Mouse (Mus musculus) midbrain, embryonic 15.5 days (tissue): ENCODE measurements at regions not wholly inside any gene's neighbourhood (a gene's known extent, or its start where the extent isn't known, plus 50 kb on each side); places are given as distances from the start of the nearest gene placed in this dataset.
A peak's percentile ranks its signal among the peaks of the same experiment; 100 is the strongest.

Experiments used
- ATAC-seq: fragments of 200-750 bp; cut with Nextera tagmentation; replicated peaks from 2 replicates; pipeline ENCODE4 v1.8.0; 2017; ENCODE audit warnings: moderate TSS enrichment
- H3K27ac ChIP-seq: fragments of 300-500 bp; sonication (generic); 2 replicates; pipeline ENCODE4 v1.5.1; 2015; ENCODE audit warnings: mild to moderate bottlenecking, inconsistent platforms
- H3K27me3 ChIP-seq: fragments of 300-500 bp; sonication (generic); replicated peaks from 2 replicates; pipeline ENCODE4 v1.6.1; 2015; ENCODE audit warnings: inconsistent platforms
- H3K36me3 ChIP-seq: fragments of 300-500 bp; sonication (generic); replicated peaks from 2 replicates; pipeline ENCODE4 v1.6.1; 2015; ENCODE audit warnings: inconsistent platforms
- H3K4me1 ChIP-seq: fragments of 300-500 bp; sonication (generic); 2 replicates; pipeline ENCODE4 v1.6.1; 2015; ENCODE audit warnings: inconsistent platforms
- H3K4me2 ChIP-seq: fragments of 300-500 bp; sonication (generic); 2 replicates; pipeline ENCODE4 v1.6.1; 2015; ENCODE audit warnings: inconsistent platforms, mild to moderate bottlenecking, moderate library complexity
- H3K4me3 ChIP-seq: fragments of 300-500 bp; sonication (generic); 2 replicates; pipeline ENCODE4 v1.5.1; 2015; ENCODE audit warnings: mild to moderate bottlenecking, inconsistent platforms
- H3K9ac ChIP-seq: fragments of 300-500 bp; sonication (generic); 2 replicates; pipeline ENCODE4 v1.6.1; 2015; ENCODE audit warnings: mild to moderate bottlenecking, inconsistent platforms
- H3K9me3 ChIP-seq: fragments of 300-500 bp; sonication (generic); 2 replicates; pipeline ENCODE4 v1.6.1; 2016; ENCODE audit warnings: inconsistent platforms
- WGBS: fragments of 180-500 bp; shearing (Covaris S2); methylation state at CpG from one replicate; pipeline ENCODE4 v1.1.7; 2015; ENCODE audit warnings: mixed read lengths; 5-methylcytosine and 5-hydroxymethylcytosine counted together

- no peak overlapping the region for H3K27ac ChIP-seq
- H3K27me3 ChIP-seq = no peaks in the 10 kb centered on the region
- no peaks in the 10 kb centered on the region for H3K9me3 ChIP-seq
- no peak for ATAC-seq
- 71% methylated on average over 3 of the region's 3 CpGs for WGBS
- H3K4me3 ChIP-seq = no peak overlapping the region
- no peaks in the 10 kb centered on the region for H3K36me3 ChIP-seq
- no peak overlapping the region for H3K9ac ChIP-seq
- H3K4me2 ChIP-seq = no peak overlapping the region
- no peaks in the 10 kb centered on the region for H3K4me1 ChIP-seq
Measured at GRCm38 (mm10) chr17:89592826-89593225, 317.4 kb downstream of the Gm10184 start.

GRCm38 (mm10) chr17:89559506-89559905 lies 350.7 kb downstream of the Gm10184 start:
- Histone ChIP-seq H3K36me3 (no peaks in the 10 kb centered on the region), H3K4me3 (no peak overlapping the region), H3K4me2 (no peak overlapping the region), H3K27ac (no peak overlapping the region), H3K27me3 (no peaks in the 10 kb centered on the region), H3K4me1 (no peaks in the 10 kb centered on the region), H3K9me3 (no peaks in the 10 kb centered on the region), H3K9ac (no peak overlapping the region)
- ATAC-seq = 0 out of 2 replicates have a peak, but pooled peaks have one; percentile 52

GRCm38 (mm10) chr17:89554754-89555153 lies 354.3 kb upstream of the Fshr start:
- Histone ChIP-seq H3K4me1 (no peaks in the 10 kb centered on the region), H3K9me3 (no peaks in the 10 kb centered on the region), H3K9ac (no peak overlapping the region), H3K27me3 (no peaks in the 10 kb centered on the region), H3K27ac (no peak overlapping the region), H3K4me2 (no peak overlapping the region), H3K4me3 (no peak overlapping the region), H3K36me3 (no peaks in the 10 kb centered on the region)
- no peak for ATAC-seq
- 70% methylated on average over 1 of the region's 1 CpGs for WGBS

- H3K9ac ChIP-seq = no peak overlapping the region
- 0 out of 2 replicates have a peak, but pooled peaks have one; percentile 39 for ATAC-seq
- H3K9me3 ChIP-seq = no peaks in the 10 kb centered on the region
- H3K4me2 ChIP-seq = no peak overlapping the region
- no peaks in the 10 kb centered on the region for H3K4me1 ChIP-seq
- H3K4me3 ChIP-seq = no peak overlapping the region
- WGBS = 34% methylated on average over 3 of the region's 3 CpGs
- no peak overlapping the region for H3K27ac ChIP-seq
- H3K36me3 ChIP-seq = no peaks in the 10 kb centered on the region
- no peaks in the 10 kb centered on the region for H3K27me3 ChIP-seq
Measured at GRCm38 (mm10) chr17:89553597-89553996, 353.1 kb upstream of the Fshr start.

GRCm38 (mm10) chr17:89550758-89551157 lies 350.3 kb upstream of the Fshr start:
- 80% methylated on average over 3 of the region's 3 CpGs for WGBS
- no peak overlapping the region for H3K4me2 ChIP-seq
- no peaks in the 10 kb centered on the region for H3K4me1 ChIP-seq
- H3K9me3 ChIP-seq = no peaks in the 10 kb centered on the region
- H3K27me3 ChIP-seq = no peaks in the 10 kb centered on the region
- 0 out of 2 replicates have a peak, but pooled peaks have one; percentile 54 for ATAC-seq
- H3K4me3 ChIP-seq = no peak overlapping the region
- no peak overlapping the region for H3K9ac ChIP-seq
- no peak overlapping the region for H3K27ac ChIP-seq
- H3K36me3 ChIP-seq = no peaks in the 10 kb centered on the region

- Histone ChIP-seq H3K9me3 (no peaks in the 10 kb centered on the region), H3K4me1 (no peaks in the 10 kb centered on the region), H3K9ac (no peak overlapping the region), H3K36me3 (no peaks in the 10 kb centered on the region), H3K27me3 (no peaks in the 10 kb centered on the region), H3K4me3 (no peak overlapping the region), H3K4me2 (no peak overlapping the region), H3K27ac (no peak overlapping the region)
- ATAC-seq = no peak
- WGBS = 71% methylated on average over 4 of the region's 4 CpGs
Measured at GRCm38 (mm10) chr17:89521912-89522311, 321.4 kb upstream of the Fshr start.

- H3K4me3 ChIP-seq = no peak overlapping the region
- 83% methylated on average over 2 of the region's 2 CpGs for WGBS
- H3K4me2 ChIP-seq = no peak overlapping the region
- no peaks in the 10 kb centered on the region for H3K4me1 ChIP-seq
- ATAC-seq = no peak
- no peak overlapping the region for H3K27ac ChIP-seq
- H3K27me3 ChIP-seq = no peaks in the 10 kb centered on the region
- H3K9ac ChIP-seq = no peak overlapping the region
- no peaks in the 10 kb centered on the region for H3K9me3 ChIP-seq
- no peaks in the 10 kb centered on the region for H3K36me3 ChIP-seq
Measured at GRCm38 (mm10) chr17:89519413-89519812, 318.9 kb upstream of the Fshr start.

GRCm38 (mm10) chr17:89505288-89505687 lies 304.8 kb upstream of the Fshr start:
- no peaks in the 10 kb centered on the region for H3K27me3 ChIP-seq
- H3K4me2 ChIP-seq = no peak overlapping the region
- H3K9me3 ChIP-seq = no peaks in the 10 kb centered on the region
- WGBS = 85% methylated on average over 3 of the region's 3 CpGs
- ATAC-seq = no peak
- no peak overlapping the region for H3K4me3 ChIP-seq
- H3K27ac ChIP-seq = no peak overlapping the region
- H3K36me3 ChIP-seq = no peaks in the 10 kb centered on the region
- no peak overlapping the region for H3K9ac ChIP-seq
- H3K4me1 ChIP-seq = no peaks in the 10 kb centered on the region

GRCm38 (mm10) chr17:89493547-89493946 lies 293.1 kb upstream of the Fshr start:
- WGBS = 73% methylated on average over 2 of the region's 2 CpGs
- H3K27me3 ChIP-seq = no peaks in the 10 kb centered on the region
- H3K4me3 ChIP-seq = no peak overlapping the region
- no peaks in the 10 kb centered on the region for H3K9me3 ChIP-seq
- H3K4me2 ChIP-seq = no peak overlapping the region
- H3K36me3 ChIP-seq = no peaks in the 10 kb centered on the region
- H3K9ac ChIP-seq = no peak overlapping the region
- no peaks in the 10 kb centered on the region for H3K4me1 ChIP-seq
- H3K27ac ChIP-seq = no peak overlapping the region
- no peak for ATAC-seq

- no peaks in the 10 kb centered on the region for H3K4me1 ChIP-seq
- no peak overlapping the region for H3K4me2 ChIP-seq
- no peak overlapping the region for H3K27ac ChIP-seq
- no peak for ATAC-seq
- H3K9me3 ChIP-seq = no peaks in the 10 kb centered on the region
- no peak overlapping the region for H3K4me3 ChIP-seq
- no peak overlapping the region for H3K9ac ChIP-seq
- H3K27me3 ChIP-seq = no peaks in the 10 kb centered on the region
- no peaks in the 10 kb centered on the region for H3K36me3 ChIP-seq
- 92% methylated on average over 1 of the region's 1 CpGs for WGBS
Measured at GRCm38 (mm10) chr17:89466486-89466885, 266.0 kb upstream of the Fshr start.

GRCm38 (mm10) chr17:89465883-89466282 lies 265.4 kb upstream of the Fshr start:
- 75% methylated on average over 5 of the region's 5 CpGs for WGBS
- no peaks in the 10 kb centered on the region for H3K36me3 ChIP-seq
- no peak for ATAC-seq
- H3K4me3 ChIP-seq = no peak overlapping the region
- no peak overlapping the region for H3K4me2 ChIP-seq
- no peaks in the 10 kb centered on the region for H3K4me1 ChIP-seq
- H3K9me3 ChIP-seq = no peaks in the 10 kb centered on the region
- H3K27me3 ChIP-seq = no peaks in the 10 kb centered on the region
- H3K27ac ChIP-seq = no peak overlapping the region
- no peak overlapping the region for H3K9ac ChIP-seq

- no peaks in the 10 kb centered on the region for H3K27me3 ChIP-seq
- no peaks in the 10 kb centered on the region for H3K9me3 ChIP-seq
- no peaks in the 10 kb centered on the region for H3K36me3 ChIP-seq
- no peak overlapping the region for H3K27ac ChIP-seq
- H3K4me2 ChIP-seq = no peak overlapping the region
- no peak overlapping the region for H3K9ac ChIP-seq
- no peak overlapping the region for H3K4me3 ChIP-seq
- no peak for ATAC-seq
- WGBS = 68% methylated on average over 5 of the region's 5 CpGs
- H3K4me1 ChIP-seq = no peaks in the 10 kb centered on the region
Measured at GRCm38 (mm10) chr17:89460438-89460837, 260.0 kb upstream of the Fshr start.

- no peaks in the 10 kb centered on the region for H3K9me3 ChIP-seq
- H3K9ac ChIP-seq = no peak overlapping the region
- H3K4me2 ChIP-seq = no peak overlapping the region
- no peak for ATAC-seq
- no peaks in the 10 kb centered on the region for H3K27me3 ChIP-seq
- H3K27ac ChIP-seq = no peak overlapping the region
- no peak overlapping the region for H3K4me3 ChIP-seq
- H3K36me3 ChIP-seq = no peaks in the 10 kb centered on the region
- WGBS = 96% methylated on average over 3 of the region's 3 CpGs
- H3K4me1 ChIP-seq = no peaks in the 10 kb centered on the region
Measured at GRCm38 (mm10) chr17:89454301-89454700, 253.8 kb upstream of the Fshr start.

- Histone ChIP-seq H3K36me3 (no peaks in the 10 kb centered on the region), H3K4me3 (no peak overlapping the region), H3K27me3 (no peaks in the 10 kb centered on the region), H3K9me3 (no peaks in the 10 kb centered on the region), H3K4me2 (no peak overlapping the region), H3K4me1 (no peaks in the 10 kb centered on the region), H3K9ac (no peak overlapping the region), H3K27ac (no peak overlapping the region)
- 89% methylated on average over 4 of the region's 4 CpGs for WGBS
- ATAC-seq = no peak
Measured at GRCm38 (mm10) chr17:89450724-89451123, 250.2 kb upstream of the Fshr start.
